In genomic region chr17:31890311-31890951, GRCm38 (mm10) we compare ENCODE assay signal across 12 mouse cellular contexts. TPM values are rescaled to one million over a fixed set of nuclear protein-coding genes. Genes with fewer than 3 reads are reported as not detected.
A peak's percentile ranks its signal among the peaks of the same experiment; 100 is the strongest.
DNase-seq lines count a peak whose midpoint lies in the region; ATAC-seq lines count a peak whose summit lies in the region.
"Had no signal": no experiment of that assay in that cellular context is flagged by ENCODE, and none has a peak within 500 bp of the region (broad histone marks: within the 10 kb centered on the region; RNA-seq: fewer than 3 reads in every experiment).

No protein-coding gene starts in this region.

- H3K4me3 ChIP-seq in heart, embryonic 12.5 days: no peak overlapping the region
- H3K4me3 ChIP-seq in midbrain, embryonic 11.5 days (ENCODE audit: low read depth, low read length): no peak overlapping the region
- no peak overlapping the region for H3K4me3 ChIP-seq in midbrain, embryonic 16.5 days (ENCODE audit: low read depth, low read length)
- H3K4me3 ChIP-seq in intestine, embryonic 16.5 days (ENCODE audit: low read length): no peak overlapping the region
- no peak overlapping the region for H3K4me3 ChIP-seq in limb, embryonic 10.5 days
- H3K4me3 ChIP-seq: myocyte had no signal

- DNase-seq in heart, postnatal 4 days: no peak
- peak; percentile 76 for DNase-seq in midbrain, embryonic 11.5 days (ENCODE audit: low spot score, missing footprints)
- no peak for DNase-seq in limb, embryonic 10.5 days (ENCODE audit: low spot score)
- no peak for DNase-seq in cerebellum, adult 8-10 months
- DNase-seq in thymus, postnatal 25 days: no peak
- DNase-seq: cerebellum, postnatal 10 days; retina, postnatal 1 day had no signal

- no peak overlapping the region for H3K4me2 ChIP-seq in heart, embryonic 12.5 days
- no peak overlapping the region for H3K4me2 ChIP-seq in midbrain, embryonic 11.5 days
- no peak overlapping the region for H3K4me2 ChIP-seq in midbrain, embryonic 16.5 days (ENCODE audit: low read length)
- no peak overlapping the region for H3K4me2 ChIP-seq in intestine, embryonic 16.5 days (ENCODE audit: low read depth, low read length)

- H3K4me1 ChIP-seq in heart, embryonic 12.5 days (replicated peaks): peaks cover 55% of the 10 kb centered on the region
- H3K4me1 ChIP-seq in midbrain, embryonic 11.5 days (ENCODE audit: control insufficient read depth, insufficient read depth, low read length): no peaks in the 10 kb centered on the region
- peaks cover 5% of the 10 kb centered on the region; the same call in 1 of the 2 replicates for H3K4me1 ChIP-seq in midbrain, embryonic 16.5 days (ENCODE audit: control insufficient read depth, insufficient read depth, low read length)
- H3K4me1 ChIP-seq in intestine, embryonic 16.5 days (ENCODE audit: control insufficient read depth, insufficient read depth, low read length): peaks cover 35% of the 10 kb centered on the region
- H3K4me1 ChIP-seq in limb, embryonic 10.5 days: peaks cover 45% of the 10 kb centered on the region

- no peaks in the 10 kb centered on the region for H3K9me3 ChIP-seq in heart, embryonic 12.5 days (replicated peaks)
- no peaks in the 10 kb centered on the region for H3K9me3 ChIP-seq in midbrain, embryonic 11.5 days (ENCODE audit: control insufficient read depth, low read length)
- H3K9me3 ChIP-seq in midbrain, embryonic 16.5 days (replicated peaks; ENCODE audit: control insufficient read depth, low read length, poor library complexity, severe bottlenecking): no peaks in the 10 kb centered on the region
- no peaks in the 10 kb centered on the region for H3K9me3 ChIP-seq in intestine, embryonic 16.5 days (ENCODE audit: control insufficient read depth, low read length)
- no peaks in the 10 kb centered on the region for H3K9me3 ChIP-seq in limb, embryonic 10.5 days (replicated peaks)

- H3K36me3 ChIP-seq in heart, embryonic 12.5 days: no peaks in the 10 kb centered on the region
- no peaks in the 10 kb centered on the region for H3K36me3 ChIP-seq in midbrain, embryonic 11.5 days (ENCODE audit: control insufficient read depth, insufficient read depth, low read length)
- H3K36me3 ChIP-seq in midbrain, embryonic 16.5 days (ENCODE audit: control insufficient read depth, insufficient read depth, low read length): no peaks in the 10 kb centered on the region
- H3K36me3 ChIP-seq in intestine, embryonic 16.5 days (ENCODE audit: control insufficient read depth, insufficient read depth, low read length): no peaks in the 10 kb centered on the region
- H3K36me3 ChIP-seq in limb, embryonic 10.5 days: no peaks in the 10 kb centered on the region

- H3K27me3 ChIP-seq in heart, embryonic 12.5 days (replicated peaks): no peaks in the 10 kb centered on the region
- H3K27me3 ChIP-seq in midbrain, embryonic 11.5 days (ENCODE audit: control insufficient read depth, insufficient read depth, low read length): no peaks in the 10 kb centered on the region
- no peaks in the 10 kb centered on the region for H3K27me3 ChIP-seq in midbrain, embryonic 16.5 days (ENCODE audit: control insufficient read depth, insufficient read depth, low read depth, low read length)
- no peaks in the 10 kb centered on the region for H3K27me3 ChIP-seq in intestine, embryonic 16.5 days (replicated peaks; ENCODE audit: control insufficient read depth, insufficient read depth, low read length)
- no peaks in the 10 kb centered on the region for H3K27me3 ChIP-seq in limb, embryonic 10.5 days (ENCODE audit: low read depth, poor library complexity, severe bottlenecking)

- no peak for ATAC-seq in heart, embryonic 12.5 days (ENCODE audit: insufficient number of reproducible peaks, low FRiP score)
- ATAC-seq in midbrain, embryonic 11.5 days (ENCODE audit: low FRiP score): no peak
- ATAC-seq in midbrain, embryonic 16.5 days: no peak
- no peak for ATAC-seq in intestine, embryonic 16.5 days
- ATAC-seq: CD4-positive, CD25-positive, alpha-beta regulatory T cell, adult 4 months had no signal

- H3K27ac ChIP-seq in heart, embryonic 12.5 days (ENCODE audit: poor library complexity, severe bottlenecking): peak overlapping the region; percentile 76
- H3K27ac ChIP-seq in midbrain, embryonic 11.5 days (ENCODE audit: low read depth, low read length): no peak overlapping the region
- no peak overlapping the region for H3K27ac ChIP-seq in midbrain, embryonic 16.5 days (ENCODE audit: low read length)
- peak overlapping the region; percentile 60 for H3K27ac ChIP-seq in intestine, embryonic 16.5 days (ENCODE audit: low read length)
- peak overlapping the region; percentile 56; the same call in 1 of the 2 replicates for H3K27ac ChIP-seq in limb, embryonic 10.5 days

- WGBS in heart, embryonic 12.5 days: 40% methylated on average over 2 of the region's 2 CpGs
- WGBS in midbrain, embryonic 11.5 days: 33% methylated on average over 2 of the region's 2 CpGs
- 30% methylated on average over 2 of the region's 2 CpGs for WGBS in midbrain, embryonic 16.5 days
- WGBS in intestine, embryonic 16.5 days: 17% methylated on average over 2 of the region's 2 CpGs
- WGBS in limb, embryonic 10.5 days: 54% methylated on average over 2 of the region's 2 CpGs

- no peak overlapping the region; the same call in 1 of the 2 replicates for H3K9ac ChIP-seq in heart, embryonic 12.5 days
- H3K9ac ChIP-seq in midbrain, embryonic 11.5 days (ENCODE audit: low read length): no peak overlapping the region
- no peak overlapping the region for H3K9ac ChIP-seq in midbrain, embryonic 16.5 days (ENCODE audit: low read depth, low read length)
- no peak overlapping the region for H3K9ac ChIP-seq in intestine, embryonic 16.5 days (ENCODE audit: low read depth, low read length)

RNA-seq across cellular contexts. Expression of gene Sik1, which starts 34.8 kb away (rescaled TPM):
- 23.3 and 24.3 TPM in 2 replicates for polyA plus RNA-seq in heart, embryonic 12.5 days (2016; fragmentation: Nextera tagmentation; extraction: Ambion mirVana)
- 10 to 100 TPM; 74.3 to 79.7 TPM for total RNA-seq in heart, postnatal 4 days (2021)
- 8.9 and 14.0 TPM in 2 replicates for polyA plus RNA-seq in midbrain, embryonic 11.5 days (2014; fragmentation: Nextera tagmentation; extraction: Ambion mirVana)
- polyA plus RNA-seq in midbrain, embryonic 16.5 days (2015; fragmentation: Nextera tagmentation; extraction: Ambion mirVana): 16.7 and 20.9 TPM in 2 replicates
- polyA plus RNA-seq in intestine, embryonic 16.5 days (2015; fragmentation: Nextera tagmentation; extraction: Ambion mirVana): 5.7 and 5.8 TPM in 2 replicates
- 10.3 and 13.4 TPM in 2 replicates for polyA plus RNA-seq in limb, embryonic 10.5 days (2016; fragmentation: Nextera tagmentation; extraction: Ambion mirVana)

Comparison
In these comparisons a context has a peak if more than half of its experiments do, and no peak if none do; other contexts are left out.
1. H3K27ac ChIP-seq: peak in heart, embryonic 12.5 days (single experiment), intestine, embryonic 16.5 days (single experiment) and limb, embryonic 10.5 days (single experiment); none in midbrain, embryonic 11.5 days (single experiment) and midbrain, embryonic 16.5 days (single experiment).